Mouse (Mus musculus) G1E-ER4 (cell line): ENCODE results near the gene Loxl3. TPM values are rescaled to one million over a fixed set of nuclear protein-coding genes. Genes with fewer than 3 reads are reported as not detected.

Source experiments
- GATA1 ChIP-seq: IDR thresholded peaks from one replicate; pipeline ENCODE4 v1.8.0; 2012; ENCODE audit warnings: low read length, inconsistent platforms
- polyA plus RNA-seq: library from polyadenylated mRNA; stranded (reverse); fragments of >175 nt; gene quantifications from 2 replicates; pipeline ENCODE4 v1.2.3, GENCODE M21; 2012

Loxl3 gene
- 0.30 and 0.32 TPM in 2 replicates for polyA plus RNA-seq

DNA sequence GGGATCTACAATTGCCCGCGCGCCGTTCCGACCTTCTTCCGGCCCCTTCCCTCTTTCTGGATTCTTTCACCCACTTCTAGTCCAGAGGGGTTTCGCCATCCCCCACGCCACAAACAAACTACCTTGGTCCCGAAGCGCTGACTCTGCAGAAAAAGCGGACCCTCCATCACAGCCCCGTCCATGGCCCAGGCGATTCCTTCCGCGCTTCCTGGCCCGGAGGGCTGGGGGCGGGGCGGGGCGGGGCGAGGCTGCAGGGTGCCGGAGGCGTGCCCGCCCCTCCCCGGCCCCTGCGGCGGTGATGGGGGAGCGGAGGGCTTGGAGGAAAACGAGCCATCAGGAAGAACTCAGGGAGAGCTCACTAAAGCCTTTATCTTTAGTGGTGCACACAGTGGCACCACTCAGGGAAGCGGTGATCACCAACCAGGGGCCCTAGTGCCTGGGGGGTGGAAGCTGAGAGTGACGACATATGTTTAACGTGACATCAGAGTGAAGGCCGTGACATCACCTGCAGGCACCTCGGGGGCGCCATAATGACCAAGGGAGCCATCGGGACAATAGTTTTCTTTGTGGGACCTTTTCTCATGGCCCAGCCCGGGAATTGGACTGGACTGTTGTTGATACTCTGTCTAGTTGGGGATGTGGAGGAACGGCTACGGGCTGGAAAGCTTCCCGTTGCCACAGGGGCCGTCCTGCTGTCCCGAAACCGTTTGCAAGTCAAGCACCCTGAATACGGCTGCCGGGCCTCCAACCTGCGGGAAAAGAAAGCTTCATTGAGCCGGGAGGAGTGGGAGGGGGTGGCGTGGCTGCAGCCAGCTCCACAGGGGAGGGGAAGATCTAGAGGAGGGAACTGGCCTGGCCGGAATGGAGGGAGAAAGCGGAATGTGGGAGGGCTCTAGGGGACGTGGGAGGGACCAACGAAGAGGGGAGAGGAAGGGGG lies at the start of gene Loxl3, which contains the start of gene Dok1:
TSS of gene Loxl3 (plus strand) at position 925 of the 937 bp plus-strand sequence.
TSS of gene Dok1 (minus strand) at position 223 of the 937 bp plus-strand sequence.
- TF ChIP-seq GATA1: no peak

DNA sequence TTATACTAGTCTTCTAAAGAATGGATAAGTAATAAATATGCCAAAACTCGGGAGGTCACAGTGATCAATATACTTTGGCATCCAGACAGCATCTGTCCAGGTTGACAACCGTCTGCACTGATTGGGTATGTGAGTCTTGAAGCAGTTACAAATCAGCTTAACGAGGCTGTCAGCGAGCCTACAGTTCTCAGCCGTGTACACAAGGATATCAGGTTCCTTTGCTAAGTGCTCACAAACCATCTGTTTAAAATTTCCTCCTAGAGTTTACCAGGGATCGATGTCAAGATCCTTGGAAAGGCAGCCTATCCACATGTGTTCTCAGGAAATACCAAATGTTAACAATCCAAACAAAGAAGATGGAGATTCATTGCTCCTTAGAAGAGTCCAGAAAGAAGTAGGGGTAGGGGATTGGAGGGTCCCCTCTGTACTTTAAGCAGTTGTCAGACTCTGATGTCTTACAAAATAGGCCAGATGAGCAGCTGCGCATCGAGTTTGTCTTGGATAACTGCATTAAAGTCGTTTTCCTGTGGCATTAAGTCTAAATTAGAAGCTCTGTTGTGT lies 46.5 kb upstream of the Loxl3 start:
- TF ChIP-seq GATA1: no peak

DNA sequence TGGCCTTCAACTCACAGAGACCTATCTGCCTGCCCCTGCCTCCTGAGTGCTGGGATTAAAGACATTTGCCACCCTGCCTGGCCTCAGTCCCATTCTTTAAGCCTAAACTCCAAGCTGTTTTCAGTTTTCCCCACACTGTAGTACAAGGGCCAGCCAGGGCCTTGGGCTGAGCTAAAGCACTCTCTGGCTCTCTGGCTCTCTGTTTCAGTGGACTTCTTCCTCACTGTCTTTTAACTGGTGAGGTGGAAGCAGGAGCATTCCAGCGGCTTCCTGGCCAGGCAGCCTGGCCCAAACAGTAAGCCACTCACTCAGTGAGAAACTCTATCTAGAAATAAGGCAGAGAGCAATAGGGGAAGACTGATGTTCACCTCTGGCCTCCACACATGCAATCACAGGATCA lies 40.3 kb upstream of the Loxl3 start:
- no peak for TF ChIP-seq GATA1

DNA sequence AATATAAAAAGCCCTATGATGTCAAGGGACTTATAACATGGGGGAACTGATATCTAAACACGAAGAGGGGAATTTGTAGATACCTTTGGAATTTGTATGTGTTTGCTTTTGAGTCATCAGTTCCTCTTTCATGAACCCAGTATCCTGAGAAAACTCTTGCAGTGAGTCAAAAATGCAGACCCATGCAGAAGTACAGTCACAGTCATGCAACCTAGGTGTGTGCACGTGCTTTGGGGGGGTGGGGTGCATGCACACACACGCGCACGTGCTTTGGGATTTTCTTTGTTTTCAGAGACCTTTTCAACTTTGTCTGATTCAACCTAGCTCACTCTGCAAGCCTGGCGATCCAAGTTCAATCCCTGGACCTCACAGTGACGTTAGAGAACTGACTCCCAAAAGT lies 39.6 kb upstream of the Loxl3 start:
- TF ChIP-seq GATA1: no peak

DNA sequence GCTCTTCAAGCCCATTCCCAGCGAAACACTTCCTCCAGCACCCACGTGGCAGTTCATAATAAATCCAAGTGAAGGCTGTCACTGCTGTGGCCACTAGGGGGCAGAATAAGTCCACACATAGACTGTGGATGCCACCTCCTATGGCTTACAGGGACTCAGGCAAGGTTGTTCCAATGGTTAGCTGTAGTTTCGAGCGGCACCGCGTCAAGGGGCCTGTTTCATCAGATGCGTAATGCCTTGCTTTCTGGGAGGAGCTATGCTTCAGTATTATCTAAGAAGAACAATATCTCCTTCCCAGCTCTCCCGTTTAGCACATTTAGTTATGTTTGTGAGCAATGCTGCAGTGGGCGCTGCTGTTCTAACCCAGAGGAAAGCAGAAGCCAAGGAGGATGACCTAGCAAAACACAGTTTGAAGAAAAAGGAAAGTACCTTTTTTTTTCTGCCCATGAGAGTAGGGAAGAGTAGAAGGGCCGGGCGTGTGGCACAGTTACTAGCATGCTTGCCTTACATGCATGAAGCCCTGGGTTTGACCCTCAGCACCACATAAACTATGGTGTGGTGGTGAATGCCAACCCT lies 37.1 kb upstream of the Loxl3 start:
- peak; percentile 50 for TF ChIP-seq GATA1

DNA sequence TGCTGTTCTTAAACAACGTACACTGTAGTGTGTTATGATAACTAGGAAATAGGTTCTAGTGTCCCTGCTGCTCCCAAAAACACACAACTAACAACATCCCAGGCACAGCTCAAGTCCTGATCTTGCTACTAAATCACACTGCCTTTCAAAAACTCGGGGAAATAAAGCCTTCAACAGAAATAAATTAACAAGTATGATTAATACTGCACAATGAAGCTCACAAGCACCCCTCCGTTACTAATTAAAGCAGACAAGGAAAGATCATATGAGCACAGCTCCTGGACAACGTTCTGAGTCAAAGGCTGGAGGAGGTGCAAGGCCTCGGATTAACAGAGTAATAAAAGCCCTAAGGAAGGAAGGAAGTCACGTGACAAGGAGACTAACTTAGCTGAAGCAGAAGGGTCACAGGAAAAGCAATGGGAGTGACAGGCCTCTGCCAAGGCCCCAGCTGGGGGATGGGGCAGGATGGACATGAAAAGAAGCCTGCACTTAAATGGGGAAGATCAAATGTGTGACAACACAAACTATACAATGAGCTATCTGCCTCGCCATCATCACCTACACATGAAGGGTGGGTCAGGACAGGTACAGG lies 36.4 kb upstream of the Loxl3 start:
- TF ChIP-seq GATA1: no peak

DNA sequence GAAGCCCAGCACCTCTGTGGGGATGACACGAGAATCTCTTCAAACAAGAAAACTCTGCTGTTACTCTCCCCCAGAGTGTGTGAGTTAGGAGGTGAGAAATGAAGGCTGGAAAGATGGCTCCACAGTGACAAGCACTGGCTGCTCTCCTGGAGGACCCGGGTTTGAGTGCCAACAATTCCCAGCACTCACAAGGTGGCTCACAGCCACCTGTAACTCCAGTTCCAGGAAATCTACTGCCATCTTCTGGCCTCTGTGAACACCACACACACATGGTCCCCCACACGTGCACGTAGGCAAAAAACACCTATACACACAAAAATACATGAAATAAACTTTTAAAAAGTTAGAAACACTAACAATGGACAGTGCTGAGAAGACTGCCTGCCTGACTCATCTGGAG lies 35.6 kb upstream of the Loxl3 start:
- no peak for TF ChIP-seq GATA1

DNA sequence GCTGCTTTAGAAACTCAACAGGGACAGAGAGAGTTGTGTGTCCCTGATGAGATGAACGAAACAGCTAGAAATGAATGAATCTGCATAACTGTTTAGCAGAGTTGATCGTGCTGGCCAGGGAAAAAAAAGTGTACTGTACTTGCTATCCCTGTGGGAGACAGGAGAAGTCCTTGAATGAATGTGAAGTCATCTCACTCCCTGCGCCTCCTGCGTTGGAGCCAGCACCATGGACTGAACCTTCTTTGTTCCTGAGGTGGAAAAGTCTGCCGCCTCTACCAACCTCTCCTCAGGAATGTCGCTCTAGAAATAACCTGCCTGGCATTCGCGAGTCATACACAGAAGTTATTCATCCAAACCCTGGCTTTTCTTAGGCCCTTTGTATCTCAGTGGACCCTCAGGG lies 34.0 kb upstream of the Loxl3 start:
- TF ChIP-seq GATA1: no peak

DNA sequence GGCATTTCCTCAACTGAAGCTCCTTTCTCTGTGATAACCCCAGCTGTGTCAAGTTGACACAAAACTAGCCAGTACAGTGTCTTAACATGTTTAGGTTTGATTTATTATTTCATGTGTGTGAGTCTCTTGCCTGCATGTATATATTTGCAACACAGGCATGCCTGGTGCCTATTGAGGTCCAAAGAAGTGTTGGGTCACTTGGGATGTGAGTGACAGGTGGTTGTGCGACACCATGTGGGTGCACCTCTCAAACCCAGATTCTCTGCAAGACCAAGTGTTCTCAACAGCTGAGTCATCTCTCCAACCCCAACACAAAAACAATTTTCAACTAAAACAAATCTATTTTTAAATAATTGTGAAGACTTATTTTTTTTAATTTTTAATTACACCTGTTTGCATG lies 30.9 kb upstream of the Loxl3 start:
- no peak for TF ChIP-seq GATA1

DNA sequence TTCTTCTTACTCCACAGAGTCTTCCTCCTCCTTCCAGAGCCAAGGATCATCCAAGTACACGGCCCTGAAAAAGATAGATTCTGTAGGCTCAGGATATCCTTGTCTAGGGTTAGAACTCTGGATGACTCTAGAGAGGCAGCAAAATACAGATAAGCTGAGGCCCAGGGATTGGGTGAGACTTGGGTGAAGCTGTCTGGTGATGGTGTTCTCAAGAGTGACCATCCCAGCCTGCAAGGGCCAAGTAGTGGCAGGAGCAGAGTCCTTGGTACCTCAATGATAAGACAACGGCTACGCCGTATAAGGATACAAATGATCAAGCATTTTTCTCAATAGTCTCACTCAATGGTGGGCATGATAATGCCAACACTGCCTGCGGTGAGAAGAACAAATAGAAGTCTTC lies 30.1 kb upstream of the Loxl3 start:
- peak; percentile 31 for TF ChIP-seq GATA1

DNA sequence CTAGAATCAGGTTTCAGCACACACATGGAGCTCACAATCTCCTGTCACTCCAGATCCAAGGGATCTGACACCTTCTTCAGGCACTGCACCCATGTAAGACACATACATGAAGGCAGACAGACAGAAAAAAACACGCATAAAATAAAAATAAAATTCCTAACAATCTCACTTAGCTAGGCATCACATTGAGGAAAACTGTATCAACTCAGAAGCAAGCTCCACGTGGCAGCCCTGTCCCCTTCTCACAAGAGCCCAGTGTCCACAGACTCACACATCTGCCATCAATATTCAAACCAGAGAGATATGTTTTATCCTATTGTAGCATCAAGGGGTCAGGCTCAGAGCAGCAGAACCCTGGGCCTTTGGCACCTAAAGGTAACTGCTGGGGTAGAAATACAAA lies 29.7 kb upstream of the Loxl3 start:
- no peak for TF ChIP-seq GATA1

DNA sequence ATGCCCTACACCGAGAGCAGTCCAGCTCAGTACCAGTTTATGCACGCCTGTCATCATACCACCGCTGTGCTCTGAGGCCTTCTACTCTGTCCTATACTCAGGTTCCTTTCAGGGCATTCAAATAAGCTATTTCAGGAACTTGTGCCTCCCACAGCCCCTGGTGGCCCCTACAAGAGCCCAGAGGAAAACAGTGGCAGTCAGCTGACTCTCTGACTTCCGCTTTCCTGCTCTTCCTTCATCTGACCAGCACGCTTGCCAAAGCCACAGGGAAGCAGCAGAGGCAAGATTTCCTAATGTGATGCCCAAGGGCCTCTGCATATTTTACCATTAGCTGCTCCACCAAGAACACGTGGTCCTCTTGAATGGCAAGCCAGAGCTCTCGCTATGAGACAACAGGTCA lies 29.1 kb upstream of the Loxl3 start:
- TF ChIP-seq GATA1: no peak

DNA sequence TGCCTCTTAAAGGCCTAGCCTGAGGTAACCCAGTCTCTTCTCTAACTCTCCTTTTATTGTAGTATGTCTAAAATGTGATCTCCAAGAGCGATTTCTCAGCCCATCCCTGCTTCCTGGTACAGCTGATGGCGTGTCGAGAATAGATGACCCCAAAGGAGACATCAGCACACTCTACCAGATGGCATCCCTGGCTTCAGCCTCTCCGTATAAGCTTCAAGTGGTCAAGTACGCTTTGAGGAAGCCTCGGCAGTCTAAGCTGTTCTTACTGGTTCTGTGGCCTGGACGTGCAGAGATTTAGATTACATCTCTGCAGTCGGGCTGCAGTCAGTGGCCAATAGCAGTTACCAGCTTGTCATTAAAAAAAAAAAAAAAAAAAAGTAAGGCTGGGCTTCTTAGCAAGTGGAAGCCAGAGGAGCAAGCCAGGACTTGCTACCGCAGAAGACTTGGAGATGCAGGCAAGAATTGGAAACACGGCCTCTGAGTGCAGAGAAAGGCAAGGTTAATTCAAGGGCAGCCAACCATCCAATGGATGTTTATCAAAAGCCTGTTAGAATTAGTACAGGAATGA lies 28.4 kb upstream of the Loxl3 start:
- TF ChIP-seq GATA1: no peak

DNA sequence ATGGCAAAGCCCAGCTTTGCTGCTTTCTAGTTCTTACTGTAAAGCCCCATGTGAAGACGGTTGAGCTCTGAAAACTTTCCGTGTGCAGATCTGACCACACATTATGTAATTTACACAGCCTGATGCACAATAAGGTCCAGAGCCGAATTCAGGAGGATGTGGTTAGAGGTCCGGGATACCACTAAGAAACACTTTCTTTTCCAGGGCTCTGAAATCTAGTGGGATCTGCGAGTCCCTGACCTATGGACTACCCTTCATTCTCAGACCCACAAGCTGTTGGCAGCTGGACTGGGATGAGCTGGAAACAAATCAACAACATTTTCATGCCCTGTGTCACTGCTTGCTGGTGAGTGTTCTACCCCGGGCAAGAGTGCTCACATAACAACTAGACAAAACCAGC lies 27.9 kb upstream of the Loxl3 start:
- TF ChIP-seq GATA1: no peak

DNA sequence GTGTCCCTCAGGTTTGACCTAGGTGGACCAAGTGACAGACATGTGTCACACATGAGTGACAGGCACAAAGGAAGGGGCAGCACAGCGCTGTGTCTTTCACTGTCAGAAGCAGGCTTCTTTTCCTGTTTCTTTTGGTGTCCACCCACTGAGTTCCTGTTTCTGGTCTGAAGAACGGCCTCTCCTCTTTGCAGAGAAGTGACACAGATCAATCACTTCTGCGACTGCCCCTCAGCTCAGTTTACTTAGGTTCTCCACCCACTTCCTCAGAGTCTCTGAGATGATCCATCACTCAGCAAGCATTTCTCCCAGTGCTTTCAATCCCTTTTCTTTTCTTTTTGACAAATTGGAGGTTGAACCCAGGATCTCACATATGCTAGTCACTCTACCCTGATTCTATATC lies 25.3 kb upstream of the Loxl3 start:
- no peak for TF ChIP-seq GATA1

DNA sequence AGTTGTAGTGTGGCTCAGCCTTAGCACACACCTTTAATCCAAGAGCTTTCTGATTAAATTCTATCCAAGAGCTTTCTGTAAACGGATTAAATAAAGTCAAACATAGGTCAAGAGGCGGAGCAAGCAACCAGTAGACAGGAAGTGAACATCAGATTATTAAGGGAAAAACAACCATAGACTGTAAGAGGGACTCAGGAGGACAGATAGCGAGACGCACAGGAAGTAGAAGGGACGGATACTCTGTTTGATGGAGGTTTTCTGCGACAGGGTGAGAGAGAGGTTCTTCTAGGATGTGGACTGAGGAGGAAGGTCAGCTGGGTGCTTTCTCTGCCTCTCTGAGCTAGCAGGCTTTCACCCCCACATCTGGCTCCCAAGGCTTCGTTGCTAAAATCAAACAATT lies 24.0 kb upstream of the Loxl3 start:
- TF ChIP-seq GATA1: no peak
